10 mouse cellular contexts compared by ENCODE assay signal in genomic region chr17:84061621-84062020, GRCm38 (mm10).
DNase-seq lines count a peak whose midpoint lies in the region; ATAC-seq lines count a peak whose summit lies in the region.
"Had no signal": no experiment of that assay in that cellular context is flagged by ENCODE, and none has a peak within 500 bp of the region (broad histone marks: within the 10 kb centered on the region; RNA-seq: fewer than 3 reads in every experiment).

No protein-coding gene starts in this region.

- no peak overlapping the region for H3K4me2 ChIP-seq in midbrain, embryonic 11.5 days

- H3K4me3 ChIP-seq in midbrain, embryonic 11.5 days (ENCODE audit: low read depth, low read length) = no peak overlapping the region

- ATAC-seq in midbrain, embryonic 11.5 days (ENCODE audit: low FRiP score) = no peak

- no peak overlapping the region for H3K9ac ChIP-seq in midbrain, embryonic 11.5 days (ENCODE audit: low read length)

- no peaks in the 10 kb centered on the region for H3K36me3 ChIP-seq in midbrain, embryonic 11.5 days (ENCODE audit: control insufficient read depth, insufficient read depth, low read length)

- H3K27me3 ChIP-seq in midbrain, embryonic 11.5 days (ENCODE audit: control insufficient read depth, insufficient read depth, low read length) = no peaks in the 10 kb centered on the region

- DNase-seq in adrenal gland, adult (ENCODE audit: inconsistent age in 2 of 2, low spot score in 1 of 2) = peak; percentile 38 to 61
- DNase-seq in adrenal gland, adult 18-20 months (ENCODE audit: low spot score in 2 of 2) = no peak
- peak; percentile 47 to 59 for DNase-seq in right cerebral cortex, postnatal 10 days (ENCODE audit: low spot score in 2 of 2)
- no peak for DNase-seq in right cerebral cortex, postnatal 25 days
- DNase-seq in lung, postnatal 25 days (ENCODE audit: low spot score) = peak; percentile 63
- DNase-seq in thymus, postnatal 25 days = peak; percentile 40
- DNase-seq in cerebellum, postnatal 14 days = no peak
- DNase-seq in midbrain, embryonic 11.5 days (ENCODE audit: low spot score, missing footprints) = no peak
- DNase-seq: gastrocnemius, postnatal 10 days; right cerebral cortex, postnatal 14 days had no signal

- H3K9me3 ChIP-seq in midbrain, embryonic 11.5 days (ENCODE audit: control insufficient read depth, low read length) = no peaks in the 10 kb centered on the region

- no peak overlapping the region for H3K27ac ChIP-seq in midbrain, embryonic 11.5 days (ENCODE audit: low read depth, low read length)

- H3K4me1 ChIP-seq in midbrain, embryonic 11.5 days (ENCODE audit: control insufficient read depth, insufficient read depth, low read length) = peaks cover 11% of the 10 kb centered on the region

- WGBS in midbrain, embryonic 11.5 days = 92% methylated on average over 6 of the region's 6 CpGs

Comparison
In these comparisons a context has a peak if more than half of its experiments do, and no peak if none do; other contexts are left out.
1. DNase-seq: peak in adrenal gland, adult (2 of 2), right cerebral cortex, postnatal 10 days (2 of 2), lung, postnatal 25 days (single experiment) and thymus, postnatal 25 days (single experiment); none in adrenal gland, adult 18-20 months (0 of 2), right cerebral cortex, postnatal 25 days (single experiment), cerebellum, postnatal 14 days (0 of 2) and midbrain, embryonic 11.5 days (single experiment).